Mouse (Mus musculus): ENCODE results near the gene Clec14a. TPM values are rescaled to one million over a fixed set of nuclear protein-coding genes. Genes with fewer than 3 reads are reported as not detected.

Clec14a gene
- polyA plus RNA-seq, 1 experiment = 9.8 TPM

- no peak for DNase-seq
- H3K4me3 ChIP-seq (ENCODE audit: insufficient read depth, low read depth, low read length) = no peak overlapping the region
- peaks cover 4% of the 10 kb centered on the region; the same call in 1 of the 2 replicates for H3K27me3 ChIP-seq (replicated peaks; ENCODE audit: control insufficient read depth, insufficient read depth, low read length)
- TF ChIP-seq CTCF (conservative IDR thresholded peaks at IDR 0.05; ENCODE audit: insufficient read depth, insufficient read length, low read depth, low read length) (no peak), POLR2A (IDR thresholded peaks at IDR 0.05; ENCODE audit: low read depth, low read length) (no peak)
- WGBS = 53% methylated on average over 2 of the region's 2 CpGs
- no peaks in the 10 kb centered on the region for H3K4me1 ChIP-seq (ENCODE audit: control insufficient read depth, insufficient read depth, low read length)
- no peak overlapping the region for H3K27ac ChIP-seq (ENCODE audit: insufficient read depth, low read depth, low read length)
- no peaks in the 10 kb centered on the region for H3K36me3 ChIP-seq (ENCODE audit: control insufficient read depth, insufficient read depth, low read length)
These were observed 52.9 kb downstream of the Clec14a start for GRCm38 (mm10) chr12:58216218-58216617.

Other genes with a start within 250 kb of the Clec14a start
- gene Sstr1, start 57.5 kb downstream of the Clec14a start, polyA plus RNA-seq (2012; rRNA removed) = 0.14 and 0.20 TPM in 2 replicates